Mouse (Mus musculus): ENCODE results near the gene Tgif2. TPM values are rescaled to one million over a fixed set of nuclear protein-coding genes. Genes with fewer than 3 reads are reported as not detected.

The Tgif2 gene
- total and polyA plus RNA-seq, 3 experiments = 16.9 to 43.3 TPM; not detected in 1

DNA sequence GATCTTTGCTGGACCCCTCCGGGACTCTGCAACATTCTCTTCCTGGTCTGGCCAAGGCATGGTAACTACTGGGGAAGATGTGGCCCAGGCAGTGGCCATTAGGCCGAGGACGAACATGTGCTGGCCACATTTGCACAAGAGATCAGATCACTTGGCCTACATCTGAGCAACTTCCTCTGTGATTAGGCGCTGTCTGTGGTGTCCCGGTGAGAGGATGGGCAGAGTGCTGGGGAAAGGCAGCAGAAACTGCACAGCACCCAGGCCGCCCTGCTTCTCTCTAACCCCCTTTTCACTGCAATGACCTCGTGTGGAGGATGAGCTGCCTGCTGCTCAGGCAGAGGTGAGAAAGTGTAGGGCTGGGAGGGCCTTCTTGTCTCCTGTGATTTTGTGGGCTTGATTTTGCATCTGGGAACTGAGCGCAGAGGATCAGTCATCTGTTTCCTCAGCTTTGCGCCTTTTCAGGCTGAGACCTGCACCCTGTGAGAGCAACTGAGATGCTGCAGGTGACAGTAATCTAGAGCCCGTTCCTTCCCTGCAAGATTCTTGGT is 46.4 kb downstream of the Tgif2 start:
- TF ChIP-seq NRF1 (IDR thresholded peaks at IDR 0.05; ENCODE audit: insufficient read depth, low read depth, low read length, poor library complexity, severe bottlenecking) = no peak
- no peak for TF ChIP-seq GABPA (IDR thresholded peaks at IDR 0.05; ENCODE audit: low read depth, low read length)
- TF ChIP-seq MXI1 (IDR thresholded peaks at IDR 0.05; ENCODE audit: low read depth, low read length) = no peak
- TF ChIP-seq MAX (IDR thresholded peaks at IDR 0.05; ENCODE audit: low read length) = no peak
- no peak for TF ChIP-seq ZC3H11A (IDR thresholded peaks at IDR 0.05; ENCODE audit: low read depth, low read length)
- no peak for TF ChIP-seq ZNF384 (IDR thresholded peaks at IDR 0.05; ENCODE audit: low read depth, low read length)
- TF ChIP-seq CTCF (IDR thresholded peaks at IDR 0.05 in 2 of 3, conservative IDR thresholded peaks at IDR 0.05 in 1 of 3; ENCODE audit: control insufficient read depth in 1 of 3, insufficient read depth in 1 of 3, low read depth in 2 of 3, low read length in 3 of 3, poor library complexity in 1 of 3, severe bottlenecking in 1 of 3) = no peak
- Histone ChIP-seq H3K9ac (ENCODE audit: control insufficient read depth, low read depth, low read length, poor library complexity, severe bottlenecking) (no peak overlapping the region), H3K27ac (ENCODE audit: control insufficient read depth, low read depth, low read length) (no peak overlapping the region), H3K4me3 (ENCODE audit: control insufficient read depth in 1 of 2, insufficient read depth in 1 of 2, low read depth in 2 of 2, low read length in 2 of 2) (no peak overlapping the region), H3K9me3 (replicated peaks; ENCODE audit: insufficient read depth, low read length) (no peaks in the 10 kb centered on the region), H3K4me1 (ENCODE audit: control insufficient read depth in 1 of 2, insufficient read depth in 2 of 2, low read length in 2 of 2) (peaks cover 2 to 39% of the 10 kb centered on the region in 2 experiments; a peak in 3 of 4 replicates), H3K36me3 (ENCODE audit: control insufficient read depth in 1 of 2, insufficient read depth in 2 of 2, low read length in 2 of 2) (peaks cover 0 to 9% of the 10 kb centered on the region in 2 experiments; a peak in 2 of 4 replicates), H3K79me2 (ENCODE audit: control insufficient read depth, insufficient read depth, low read length, poor library complexity) (no peaks in the 10 kb centered on the region), H3K27me3 (ENCODE audit: control insufficient read depth in 1 of 2, insufficient read depth in 2 of 2, low read length in 2 of 2) (no peaks in the 10 kb centered on the region)
- DNase-seq (ENCODE audit: low read depth, low spot score) = no peak

DNA sequence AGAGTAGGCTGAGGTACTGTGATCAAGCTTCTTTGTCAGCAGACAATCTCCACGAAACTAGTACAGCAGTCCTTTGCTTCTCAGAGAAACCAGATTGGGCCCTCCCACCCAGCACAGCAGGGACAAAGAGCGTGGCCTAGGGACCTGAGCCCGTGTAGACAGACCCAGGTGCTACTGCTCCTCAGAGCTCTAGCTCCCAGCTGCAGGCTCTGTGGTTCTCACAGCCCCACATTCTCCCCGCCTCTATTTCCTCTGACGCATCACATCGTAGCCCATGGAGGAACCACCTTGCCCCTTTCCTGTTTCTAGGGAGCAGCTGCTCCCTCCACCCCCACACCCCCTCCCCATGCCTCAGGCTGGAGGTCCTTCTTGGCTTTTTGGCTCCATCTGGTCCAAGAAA is 47.2 kb downstream of the Tgif2 start, which contains the start of gene Sla2:
Gene Sla2 (minus strand): TSS at position 176 of the 400 bp plus-strand sequence.
- no peak within 1 kb of the TSS for H3K9ac ChIP-seq (ENCODE audit: control insufficient read depth, low read depth, low read length, poor library complexity, severe bottlenecking)
- no peaks in the 10 kb centered on the region for H3K9me3 ChIP-seq (replicated peaks; ENCODE audit: insufficient read depth, low read length)
- no peak within 1 kb of the TSS for H3K4me3 ChIP-seq (ENCODE audit: control insufficient read depth in 1 of 2, insufficient read depth in 1 of 2, low read depth in 2 of 2, low read length in 2 of 2)
- peaks cover 2 to 38% of the 10 kb centered on the region in 2 experiments; a peak in 3 of 4 replicates for H3K4me1 ChIP-seq (ENCODE audit: control insufficient read depth in 1 of 2, insufficient read depth in 2 of 2, low read length in 2 of 2)
- H3K36me3 ChIP-seq (ENCODE audit: control insufficient read depth in 1 of 2, insufficient read depth in 2 of 2, low read length in 2 of 2) = peaks cover 0 to 9% of the 10 kb centered on the region in 2 experiments; a peak in 2 of 4 replicates
- H3K27ac ChIP-seq (ENCODE audit: control insufficient read depth, low read depth, low read length) = no peak within 1 kb of the TSS
- TF ChIP-seq HCFC1 (IDR thresholded peaks at IDR 0.05; ENCODE audit: low read depth, low read length) (no peak), RAD21 (IDR thresholded peaks at IDR 0.05; ENCODE audit: low read depth, low read length) (no peak), MYB (IDR thresholded peaks at IDR 0.05; ENCODE audit: low read depth, low read length) (no peak), JUND (IDR thresholded peaks at IDR 0.05; ENCODE audit: low read depth, low read length) (no peak), CHD2 (IDR thresholded peaks at IDR 0.05; ENCODE audit: low read length) (no peak), MXI1 (IDR thresholded peaks at IDR 0.05; ENCODE audit: low read depth, low read length) (no peak), TBP (IDR thresholded peaks at IDR 0.05; ENCODE audit: low read depth, low read length) (no peak), BHLHE40 (IDR thresholded peaks at IDR 0.05; ENCODE audit: borderline replicate concordance, low read depth, low read length) (no peak), ZKSCAN1 (IDR thresholded peaks at IDR 0.05; ENCODE audit: low read depth, low read length) (no peak), ZNF384 (IDR thresholded peaks at IDR 0.05; ENCODE audit: low read depth, low read length) (no peak), E2F4 (IDR thresholded peaks at IDR 0.05; ENCODE audit: borderline replicate concordance, low read depth, low read length) (no peak), KAT2A (conservative IDR thresholded peaks at IDR 0.05; ENCODE audit: low read depth, low read length) (no peak), MEF2A (IDR thresholded peaks at IDR 0.05; ENCODE audit: extremely low read depth, insufficient replicate concordance, low read depth, low read length, poor library complexity, severe bottlenecking) (no peak), SMC3 (IDR thresholded peaks at IDR 0.05; ENCODE audit: low read depth, low read length) (no peak), MAX (IDR thresholded peaks at IDR 0.05; ENCODE audit: low read length) (no peak)
- no peaks in the 10 kb centered on the region for H3K79me2 ChIP-seq (ENCODE audit: control insufficient read depth, insufficient read depth, low read length, poor library complexity)
- DNase-seq (ENCODE audit: low read depth, low spot score) = no peak
- H3K27me3 ChIP-seq (ENCODE audit: control insufficient read depth in 1 of 2, insufficient read depth in 2 of 2, low read length in 2 of 2) = no peaks in the 10 kb centered on the region
